Mouse (Mus musculus) cerebellum, postnatal 36 days (tissue): ENCODE measurements around the gene Pyroxd2.
"Not testable (repeated sequence)": the region's sequence is repeated elsewhere in the genome, so short reads cannot be mapped to it uniquely, and the experiment has no call there.

Experiments used
- DNase-seq, 2 experiments: peaks; one replicate each; pipeline ENCODE4 v3.0.0; 2021 to 2022; ENCODE audit warnings: mixed read lengths in 2 of 2

Pyroxd2 gene

GRCm38 (mm10) chr19:42689321-42689720 is 63.3 kb downstream of the Pyroxd2 start:
- DNase-seq: no peak

GRCm38 (mm10) chr19:42682776-42683175 is 69.8 kb downstream of the Pyroxd2 start:
- not testable (repeated sequence) for DNase-seq

GRCm38 (mm10) chr19:42678191-42678590 is 74.4 kb downstream of the Pyroxd2 start:
- no peak for DNase-seq

GRCm38 (mm10) chr19:42677452-42677851 is 75.1 kb downstream of the Pyroxd2 start:
- DNase-seq: no peak

GRCm38 (mm10) chr19:42676931-42677330 is 75.6 kb downstream of the Pyroxd2 start:
- no peak for DNase-seq
